Mouse (Mus musculus) E14TG2a.4 (cell line): Measurements from ENCODE around the gene Pde4d.

Source experiments
- CTCF ChIP-seq: conservative IDR thresholded peaks from 2 replicates; pipeline ENCODE4 v1.5.1; 2014; ENCODE audit warnings: low read length
- NANOG ChIP-seq: IDR thresholded peaks from 2 replicates; pipeline ENCODE4 v1.6.1; 2014; ENCODE audit warnings: borderline replicate concordance, low read length, mixed read lengths
- POU5F1 ChIP-seq: IDR thresholded peaks from 2 replicates; pipeline ENCODE4 v1.6.1; 2014; ENCODE audit warnings: low read length, borderline replicate concordance

DNA sequence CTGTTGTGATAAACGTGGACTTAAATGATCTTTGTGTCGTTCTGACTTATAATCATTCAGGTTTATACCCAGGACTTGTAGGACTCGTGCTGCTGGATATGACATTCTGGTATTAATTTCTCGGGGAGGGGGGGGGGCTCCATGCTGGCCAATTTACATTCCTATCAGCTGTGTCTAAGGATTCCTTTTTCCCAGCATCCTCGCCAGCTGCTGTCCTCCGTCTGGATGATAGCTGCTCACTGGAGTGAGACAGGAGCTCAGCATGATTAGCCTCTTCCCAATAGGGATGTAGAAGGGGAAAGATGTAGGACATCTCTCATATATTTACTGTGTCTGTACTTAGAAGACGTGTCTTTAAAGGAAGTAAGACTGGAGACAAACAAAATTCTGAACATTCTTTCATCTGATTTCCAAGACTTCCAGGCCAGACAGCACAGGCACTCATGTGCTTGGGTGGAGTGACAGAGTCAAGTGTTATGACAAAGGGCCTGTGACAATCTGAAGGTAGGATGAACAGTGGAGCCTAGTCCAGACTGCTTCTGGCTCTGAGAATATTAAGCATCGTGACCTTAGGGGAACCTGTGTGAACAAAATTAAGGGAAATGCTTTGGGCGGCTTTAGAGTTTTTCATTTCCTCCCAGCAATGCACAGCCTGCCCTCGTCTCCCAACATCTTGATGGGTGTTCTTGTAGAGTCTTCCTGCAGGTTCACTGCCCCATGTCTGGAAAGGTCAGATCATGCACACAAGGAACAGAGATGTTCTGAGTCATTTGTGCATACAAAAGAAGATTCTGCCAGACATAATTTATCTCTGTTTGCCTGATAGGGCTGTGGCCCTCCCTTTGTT, 1215.4 kb downstream of the Pde4d start:
- TF ChIP-seq CTCF (no peak), NANOG (no peak), POU5F1 (no peak)
